Mouse (Mus musculus) stomach, postnatal 0 days (tissue): ENCODE data around the gene Nfia. TPM values are rescaled to one million over a fixed set of nuclear protein-coding genes. Genes with fewer than 3 reads are reported as not detected.

Source experiments
- ATAC-seq: fragments of 200-750 bp; cut with Nextera tagmentation; 2 replicates; pipeline ENCODE4 v1.8.0; 2017; ENCODE audit not compliant: low FRiP score, low TSS enrichment
- DNase-seq: peaks from one replicate; pipeline ENCODE4 v3.0.0-alpha.2; 2016; ENCODE audit warnings: low spot score
- H3K27ac ChIP-seq: fragments of 300-500 bp; sonication (generic); replicated peaks from 2 replicates; pipeline ENCODE4 v1.5.1; 2014; ENCODE audit warnings: mild to moderate bottlenecking, control low read depth
- H3K27me3 ChIP-seq: fragments of 300-500 bp; sonication (generic); 2 replicates; pipeline ENCODE4 v1.6.1; 2014; ENCODE audit warnings: low read length; ENCODE audit not compliant: control insufficient read depth, insufficient read depth
- H3K36me3 ChIP-seq: fragments of 300-500 bp; sonication (generic); 2 replicates; pipeline ENCODE4 v1.6.1; 2014; ENCODE audit warnings: low read length, mixed read lengths; ENCODE audit not compliant: control insufficient read depth, insufficient read depth
- H3K4me1 ChIP-seq: fragments of 300-500 bp; sonication (generic); replicated peaks from 2 replicates; pipeline ENCODE4 v1.6.1; 2014; ENCODE audit warnings: antibody characterized with exemption; ENCODE audit not compliant: control insufficient read depth, insufficient read depth
- H3K4me2 ChIP-seq: fragments of 300-500 bp; sonication (generic); replicated peaks from 2 replicates; pipeline ENCODE4 v1.6.1; 2014; ENCODE audit warnings: low read depth, mild to moderate bottlenecking, control low read depth, moderate library complexity
- H3K4me3 ChIP-seq: fragments of 300-500 bp; sonication (generic); 2 replicates; pipeline ENCODE4 v1.5.1; 2014; ENCODE audit warnings: low read depth, low read length, control low read depth
- H3K9ac ChIP-seq: fragments of 300-500 bp; sonication (generic); 2 replicates; pipeline ENCODE4 v1.6.1; 2014; ENCODE audit warnings: mild to moderate bottlenecking, low read length, control low read depth, mixed read lengths
- H3K9me3 ChIP-seq: fragments of 300-500 bp; sonication (generic); 2 replicates; pipeline ENCODE4 v1.6.1; 2016; ENCODE audit warnings: low read length; ENCODE audit not compliant: control insufficient read depth
- CTCF ChIP-seq: IDR thresholded peaks from 2 replicates; pipeline ENCODE4 v1.5.1; 2016; ENCODE audit warnings: antibody characterized with exemption, low read depth, mild to moderate bottlenecking, moderate library complexity
- EP300 ChIP-seq: optimal IDR thresholded peaks from 2 replicates; pipeline ENCODE3; 2016; ENCODE audit warnings: antibody characterized with exemption
- WGBS: fragments of 180-500 bp; shearing (Covaris S2); extraction: QIAGEN DNeasy Blood & Tissue Kit; methylation state at CpG from one replicate; pipeline ENCODE4 v1.1.7; 2014; 5-methylcytosine and 5-hydroxymethylcytosine counted together
- polyA plus RNA-seq: library from polyadenylated mRNA; unstranded; fragments of >200 nt; fragmentation: Nextera tagmentation; extraction: Ambion mirVana; gene quantifications from 2 replicates; pipeline ENCODE4 v1.2.1, GENCODE M21; 2015

Gene Nfia
- polyA plus RNA-seq, 1 experiment from 2014 or later = 26.0 TPM

DNA sequence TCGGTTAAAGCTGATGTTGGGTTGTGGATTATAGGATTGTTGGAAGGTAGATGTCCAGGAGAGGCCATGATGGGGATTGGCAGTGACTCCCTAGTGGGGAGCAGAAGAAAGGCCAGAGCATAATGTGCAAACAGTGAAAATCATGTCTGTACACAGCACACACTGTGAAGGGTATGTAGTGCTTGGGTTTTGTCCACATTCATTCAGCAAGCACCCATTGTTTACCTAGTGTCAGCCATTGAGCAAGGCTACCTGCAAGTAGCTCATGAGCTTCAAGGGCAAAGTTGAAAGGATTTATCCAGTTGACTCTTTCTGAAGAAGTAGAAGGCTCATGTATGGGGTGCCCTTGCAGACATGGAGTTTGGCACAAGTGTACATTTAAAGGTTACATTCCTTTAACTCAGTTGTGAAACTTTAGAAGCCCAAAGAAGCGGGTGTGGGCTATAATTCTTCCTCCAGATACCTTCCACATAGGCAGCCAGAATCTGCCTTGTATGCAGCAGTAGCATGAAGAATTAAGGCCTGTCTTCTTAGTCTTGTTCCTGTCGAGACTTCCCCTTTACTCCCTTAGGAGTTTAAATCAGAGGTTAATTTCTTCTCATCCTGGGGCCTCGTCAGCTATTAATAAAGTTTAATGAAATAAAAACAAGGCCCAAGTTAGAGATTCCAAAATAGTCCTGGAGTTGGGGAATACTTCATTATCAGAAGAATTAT is 37.2 kb downstream of the Nfia start:
- no peak overlapping the region for H3K4me2 ChIP-seq
- peak; percentile 64; the same call in 1 of the 2 replicates for ATAC-seq
- WGBS = 60% methylated on average over 4 of the region's 4 CpGs
- H3K4me3 ChIP-seq = no peak overlapping the region
- no peaks in the 10 kb centered on the region for H3K4me1 ChIP-seq
- no peaks in the 10 kb centered on the region for H3K36me3 ChIP-seq
- H3K9ac ChIP-seq = no peak overlapping the region
- TF ChIP-seq CTCF = no peak
- TF ChIP-seq EP300 = no peak
- no peaks in the 10 kb centered on the region for H3K27me3 ChIP-seq
- H3K9me3 ChIP-seq = no peaks in the 10 kb centered on the region
- no peak for DNase-seq
- no peak overlapping the region for H3K27ac ChIP-seq

DNA sequence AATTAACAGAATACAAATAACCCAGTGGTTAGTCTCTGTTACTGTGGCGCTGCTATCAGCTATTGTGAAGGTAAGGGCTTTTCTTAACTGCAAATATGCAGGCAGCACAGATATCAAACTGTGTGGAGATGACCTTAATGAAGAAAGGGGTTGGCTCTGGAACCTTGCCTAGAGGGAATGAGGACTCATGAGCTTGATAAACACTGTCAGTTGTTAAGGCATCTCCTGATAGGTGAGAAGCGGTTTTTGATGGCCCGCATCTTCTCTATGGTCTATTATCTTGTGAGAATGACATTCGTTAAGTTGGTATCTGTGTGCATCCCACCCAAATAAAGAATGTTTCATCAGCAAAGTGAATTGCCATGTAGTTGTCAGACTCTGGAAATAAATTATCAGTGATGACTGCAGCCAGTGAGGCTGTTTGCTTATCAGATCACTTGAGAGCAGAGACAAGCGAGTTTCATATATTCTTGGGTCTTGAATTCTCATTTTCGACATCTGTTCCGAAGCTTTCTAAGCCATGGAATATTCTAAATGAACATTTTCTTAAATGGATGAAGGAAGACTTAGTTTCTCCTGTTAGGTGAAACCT is 37.9 kb downstream of the Nfia start:
- H3K4me1 ChIP-seq = no peaks in the 10 kb centered on the region
- H3K4me3 ChIP-seq = no peak overlapping the region
- TF ChIP-seq CTCF (no peak), EP300 (no peak)
- no peak for ATAC-seq
- H3K27ac ChIP-seq = no peak overlapping the region
- DNase-seq = no peak
- WGBS = 82% methylated on average over 7 of the region's 7 CpGs
- no peaks in the 10 kb centered on the region for H3K27me3 ChIP-seq
- H3K9ac ChIP-seq = no peak overlapping the region
- no peaks in the 10 kb centered on the region for H3K9me3 ChIP-seq
- no peak overlapping the region for H3K4me2 ChIP-seq
- no peaks in the 10 kb centered on the region for H3K36me3 ChIP-seq

DNA sequence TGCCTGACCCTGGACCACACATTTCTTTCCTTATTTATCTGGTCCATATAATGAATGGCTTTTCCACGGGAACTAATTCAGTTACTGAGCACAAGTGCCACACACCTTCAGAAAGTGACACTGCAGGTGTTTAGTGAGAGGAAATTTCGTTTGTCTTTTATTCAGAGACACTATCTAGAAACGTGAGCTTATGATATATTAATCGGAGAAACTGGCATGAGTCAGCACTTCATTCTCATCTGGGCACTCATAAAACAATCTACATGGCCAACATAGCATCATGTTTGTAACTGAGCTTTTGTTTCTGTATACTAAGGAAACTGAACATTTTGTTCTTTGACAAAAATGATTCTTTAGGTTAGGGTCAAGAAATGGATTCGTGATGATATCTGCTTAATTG is 40.5 kb downstream of the Nfia start:
- Histone ChIP-seq H3K4me2 (no peak overlapping the region), H3K9me3 (no peaks in the 10 kb centered on the region), H3K4me1 (no peaks in the 10 kb centered on the region), H3K27ac (no peak overlapping the region), H3K36me3 (no peaks in the 10 kb centered on the region), H3K9ac (no peak overlapping the region), H3K27me3 (no peaks in the 10 kb centered on the region), H3K4me3 (no peak overlapping the region)
- no peak for DNase-seq
- TF ChIP-seq EP300 = no peak
- TF ChIP-seq CTCF = no peak
- no peak for ATAC-seq
- WGBS = 58% methylated on average over 5 of the region's 5 CpGs

DNA sequence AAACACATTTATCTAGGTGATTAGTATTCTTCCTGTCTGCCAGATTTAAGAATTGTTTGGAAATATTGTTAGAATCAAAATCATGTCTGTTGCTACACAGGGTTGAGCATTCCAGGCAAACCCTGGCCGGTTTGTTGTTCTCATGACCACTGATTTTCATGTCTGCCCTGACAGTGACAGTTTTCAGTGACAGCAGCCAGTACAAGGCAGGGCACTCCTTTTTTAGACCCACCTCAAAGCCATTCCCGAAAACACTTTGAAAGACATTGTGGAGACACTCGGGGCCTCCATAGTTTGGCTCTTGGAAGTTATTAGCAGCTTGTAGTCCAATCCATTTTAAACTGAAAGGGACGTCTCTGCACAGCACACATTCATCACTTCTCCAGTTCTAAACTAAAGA is 41.5 kb downstream of the Nfia start:
- no peaks in the 10 kb centered on the region for H3K27me3 ChIP-seq
- no peak overlapping the region for H3K4me2 ChIP-seq
- H3K9me3 ChIP-seq = no peaks in the 10 kb centered on the region
- no peak overlapping the region for H3K9ac ChIP-seq
- TF ChIP-seq EP300 (no peak), CTCF (no peak)
- 0 out of 2 replicates have a peak overlapping the region, but pooled peaks have one; percentile 37 for H3K27ac ChIP-seq
- H3K4me1 ChIP-seq = no peaks in the 10 kb centered on the region
- ATAC-seq (no peak), DNase-seq (no peak)
- no peak overlapping the region for H3K4me3 ChIP-seq
- WGBS = 49% methylated on average over 4 of the region's 4 CpGs
- no peaks in the 10 kb centered on the region for H3K36me3 ChIP-seq

DNA sequence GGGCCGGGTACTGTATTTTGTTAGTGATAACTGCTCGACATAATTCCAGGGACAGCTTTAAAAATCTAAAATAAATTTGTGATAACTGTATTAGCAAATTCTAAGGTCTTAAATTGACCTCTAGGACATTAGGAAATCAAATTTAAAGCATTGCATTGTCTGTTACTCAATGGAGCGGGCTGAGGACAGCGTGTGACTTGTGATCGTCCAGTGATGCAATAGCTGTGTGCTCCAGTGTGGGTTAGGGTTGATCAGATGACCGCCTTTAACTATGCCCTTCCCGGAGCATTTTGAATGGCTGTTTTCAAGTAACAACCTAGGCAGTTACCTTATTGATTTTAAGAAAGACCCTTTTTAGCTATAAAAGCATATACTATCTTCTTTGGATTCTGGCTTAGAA is 42.0 kb downstream of the Nfia start:
- Histone ChIP-seq H3K27ac (no peak overlapping the region), H3K4me1 (no peaks in the 10 kb centered on the region), H3K36me3 (no peaks in the 10 kb centered on the region), H3K9me3 (no peaks in the 10 kb centered on the region), H3K27me3 (no peaks in the 10 kb centered on the region), H3K4me2 (no peak overlapping the region), H3K4me3 (no peak overlapping the region), H3K9ac (no peak overlapping the region)
- DNase-seq (no peak), ATAC-seq (no peak)
- TF ChIP-seq CTCF (no peak), EP300 (no peak)
- 81% methylated on average over 7 of the region's 7 CpGs for WGBS

DNA sequence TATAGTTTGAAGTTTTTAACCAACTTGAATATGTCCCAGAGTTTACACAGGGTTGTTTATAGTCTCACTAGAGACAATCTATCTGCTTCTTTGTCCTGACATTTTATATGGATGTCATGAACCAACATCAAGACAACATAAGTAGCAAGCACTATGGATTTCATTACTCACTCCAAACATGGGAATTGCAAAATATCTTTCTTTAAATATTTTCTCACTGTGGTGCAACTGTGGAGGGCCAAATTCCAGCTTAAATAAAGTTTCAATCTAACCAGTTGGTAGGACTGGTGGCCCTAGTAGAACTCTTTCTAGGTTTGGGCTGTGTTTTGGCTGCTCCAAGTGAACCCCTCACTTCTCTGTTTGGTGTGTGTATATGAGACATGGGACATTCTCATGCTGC is 43.5 kb downstream of the Nfia start:
- no peak for ATAC-seq
- DNase-seq = no peak
- TF ChIP-seq EP300 (no peak), CTCF (no peak)

More for the DNA sequence above, 43.5 kb downstream of the Nfia start:
- Histone ChIP-seq H3K36me3 (no peaks in the 10 kb centered on the region), H3K4me2 (no peak overlapping the region), H3K4me3 (no peak overlapping the region), H3K27ac (no peak overlapping the region), H3K27me3 (no peaks in the 10 kb centered on the region), H3K9ac (no peak overlapping the region), H3K9me3 (no peaks in the 10 kb centered on the region), H3K4me1 (no peaks in the 10 kb centered on the region)
